Mouse (Mus musculus): ENCODE data around the gene Spib. TPM values are rescaled to one million over a fixed set of nuclear protein-coding genes. Genes with fewer than 3 reads are reported as not detected.

Spib gene
- polyA plus RNA-seq, 2 experiments = 0.11 to 0.16 TPM

DNA sequence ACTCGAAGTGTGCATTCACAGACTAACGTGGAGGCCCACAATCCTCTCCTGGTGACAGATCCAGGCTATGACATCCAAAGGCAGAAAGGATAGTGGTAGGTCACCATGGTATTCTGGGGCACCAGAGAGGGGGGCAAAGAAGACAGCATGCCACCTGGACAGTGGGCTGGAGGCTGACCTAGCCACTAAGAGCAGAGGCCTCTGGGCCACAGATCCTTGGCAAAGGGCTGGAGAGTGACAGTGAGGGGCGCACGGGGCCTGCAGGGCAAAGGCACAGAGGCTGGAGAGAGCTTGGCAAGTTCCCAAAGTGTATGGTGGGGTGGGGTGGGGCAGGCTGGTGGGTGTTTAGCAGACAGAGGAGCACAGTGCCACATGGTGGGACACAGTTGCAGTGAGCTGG is 41.6 kb downstream of the Spib start:
- 76% methylated on average over 4 of the region's 4 CpGs for WGBS (ENCODE audit: insufficient replicate concordance)
- no peaks in the 10 kb centered on the region for H3K9me3 ChIP-seq (ENCODE audit: control insufficient read depth, low read length)
- H3K4me1 ChIP-seq (replicated peaks; ENCODE audit: control insufficient read depth in 2 of 2, insufficient read depth in 2 of 2, low read length in 1 of 2) = peaks cover 7 to 8% of the 10 kb centered on the region in 2 experiments
- no peaks in the 10 kb centered on the region for H3K27me3 ChIP-seq (ENCODE audit: control insufficient read depth, insufficient read depth, low read length)
- no peak overlapping the region for H3K4me2 ChIP-seq (ENCODE audit: low read depth)
- peaks cover 7% of the 10 kb centered on the region; the same call in 1 of the 2 replicates for H3K36me3 ChIP-seq (replicated peaks; ENCODE audit: control insufficient read depth, insufficient read depth, low read depth)
- ATAC-seq (ENCODE audit: insufficient read depth) (no peak), DNase-seq (ENCODE audit: low read depth in 3 of 3, low spot score in 3 of 3) (no peak)
- TF ChIP-seq EP300 (IDR thresholded peaks at IDR 0.05; ENCODE audit: low read depth) = no peak
- TF ChIP-seq CTCF (IDR thresholded peaks at IDR 0.05; ENCODE audit: low read depth) = no peak
- H3K9ac ChIP-seq (replicated peaks) = no peak overlapping the region
- no peak overlapping the region for H3K4me3 ChIP-seq (ENCODE audit: insufficient read depth in 1 of 2, low read depth in 2 of 2, low read length in 2 of 2)
- no peak overlapping the region for H3K27ac ChIP-seq

DNA sequence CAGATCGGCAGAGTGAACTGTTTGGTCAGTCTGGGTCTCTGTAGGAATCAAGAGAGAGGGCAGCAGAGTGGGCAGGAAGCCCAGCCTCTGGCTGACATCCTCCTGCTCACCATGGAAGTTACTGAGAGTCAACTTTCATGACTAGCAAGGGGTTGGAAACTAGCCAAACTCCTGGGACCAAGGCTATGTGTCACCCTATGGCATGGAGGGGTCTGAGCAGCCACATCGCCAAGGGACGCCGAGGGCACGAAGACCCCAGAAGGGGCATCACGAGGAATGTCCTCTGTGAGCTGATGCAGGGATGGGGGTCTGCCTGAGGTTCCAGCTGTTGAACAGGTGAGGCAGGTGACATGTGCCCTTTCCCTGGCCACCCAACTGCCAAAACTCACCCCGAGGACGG is 43.3 kb downstream of the Spib start:
- peaks cover 7% of the 10 kb centered on the region; the same call in 1 of the 2 replicates for H3K36me3 ChIP-seq (replicated peaks; ENCODE audit: control insufficient read depth, insufficient read depth, low read depth)
- 79% methylated on average over 8 of the region's 8 CpGs for WGBS (ENCODE audit: insufficient replicate concordance)
- no peak overlapping the region for H3K4me2 ChIP-seq (ENCODE audit: low read depth)
- TF ChIP-seq EP300 (IDR thresholded peaks at IDR 0.05; ENCODE audit: low read depth) = no peak
- no peak for TF ChIP-seq CTCF (IDR thresholded peaks at IDR 0.05; ENCODE audit: low read depth)
- ATAC-seq (ENCODE audit: insufficient read depth) (no peak), DNase-seq (ENCODE audit: low read depth in 3 of 3, low spot score in 3 of 3) (no peak)
- no peak overlapping the region for H3K4me3 ChIP-seq (ENCODE audit: insufficient read depth in 1 of 2, low read depth in 2 of 2, low read length in 2 of 2)
- H3K4me1 ChIP-seq (replicated peaks; ENCODE audit: control insufficient read depth in 2 of 2, insufficient read depth in 2 of 2, low read length in 1 of 2) = peaks cover 0 to 10% of the 10 kb centered on the region in 2 experiments; a peak in 3 of 4 replicates
- H3K9ac ChIP-seq (replicated peaks) = no peak overlapping the region
- no peaks in the 10 kb centered on the region for H3K27me3 ChIP-seq (ENCODE audit: control insufficient read depth, insufficient read depth, low read length)
- H3K27ac ChIP-seq = no peak overlapping the region
- no peaks in the 10 kb centered on the region for H3K9me3 ChIP-seq (ENCODE audit: control insufficient read depth, low read length)

DNA sequence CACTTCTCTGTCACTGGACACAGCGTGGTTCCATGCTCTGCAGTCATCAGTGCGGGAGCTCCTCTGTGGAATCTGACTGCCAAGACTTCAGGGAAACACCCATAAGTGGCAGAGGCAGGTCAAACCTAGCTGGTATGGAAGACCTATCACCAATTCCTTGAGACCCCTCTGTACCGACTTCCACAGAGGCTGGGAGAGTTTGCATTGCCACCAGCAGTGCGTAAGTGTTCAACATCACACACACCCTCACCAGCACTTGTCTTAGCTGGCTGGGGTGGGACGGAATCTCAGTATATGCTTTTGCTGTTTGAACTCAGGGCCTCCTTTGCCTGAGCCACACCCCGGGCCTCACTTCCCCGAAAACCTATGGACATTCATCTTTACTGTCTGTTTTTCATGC is 43.9 kb downstream of the Spib start:
- Histone ChIP-seq H3K27me3 (ENCODE audit: control insufficient read depth, insufficient read depth, low read length) (no peaks in the 10 kb centered on the region), H3K4me1 (replicated peaks; ENCODE audit: control insufficient read depth in 2 of 2, insufficient read depth in 2 of 2, low read length in 1 of 2) (peaks cover 5 to 15% of the 10 kb centered on the region in 2 experiments), H3K9me3 (ENCODE audit: control insufficient read depth, low read length) (no peaks in the 10 kb centered on the region), H3K36me3 (replicated peaks; ENCODE audit: control insufficient read depth, insufficient read depth, low read depth) (peaks cover 4% of the 10 kb centered on the region; the same call in 1 of the 2 replicates), H3K4me2 (ENCODE audit: low read depth) (no peak overlapping the region), H3K4me3 (ENCODE audit: insufficient read depth in 1 of 2, low read depth in 2 of 2, low read length in 2 of 2) (no peak overlapping the region), H3K9ac (replicated peaks) (no peak overlapping the region), H3K27ac (no peak overlapping the region)
- DNase-seq (ENCODE audit: low read depth in 3 of 3, low spot score in 3 of 3) = no peak
- 83% methylated on average over 7 of the region's 7 CpGs for WGBS (ENCODE audit: insufficient replicate concordance)
- ATAC-seq (ENCODE audit: insufficient read depth) = no peak
- TF ChIP-seq CTCF (IDR thresholded peaks at IDR 0.05; ENCODE audit: low read depth) (no peak), EP300 (IDR thresholded peaks at IDR 0.05; ENCODE audit: low read depth) (no peak)

DNA sequence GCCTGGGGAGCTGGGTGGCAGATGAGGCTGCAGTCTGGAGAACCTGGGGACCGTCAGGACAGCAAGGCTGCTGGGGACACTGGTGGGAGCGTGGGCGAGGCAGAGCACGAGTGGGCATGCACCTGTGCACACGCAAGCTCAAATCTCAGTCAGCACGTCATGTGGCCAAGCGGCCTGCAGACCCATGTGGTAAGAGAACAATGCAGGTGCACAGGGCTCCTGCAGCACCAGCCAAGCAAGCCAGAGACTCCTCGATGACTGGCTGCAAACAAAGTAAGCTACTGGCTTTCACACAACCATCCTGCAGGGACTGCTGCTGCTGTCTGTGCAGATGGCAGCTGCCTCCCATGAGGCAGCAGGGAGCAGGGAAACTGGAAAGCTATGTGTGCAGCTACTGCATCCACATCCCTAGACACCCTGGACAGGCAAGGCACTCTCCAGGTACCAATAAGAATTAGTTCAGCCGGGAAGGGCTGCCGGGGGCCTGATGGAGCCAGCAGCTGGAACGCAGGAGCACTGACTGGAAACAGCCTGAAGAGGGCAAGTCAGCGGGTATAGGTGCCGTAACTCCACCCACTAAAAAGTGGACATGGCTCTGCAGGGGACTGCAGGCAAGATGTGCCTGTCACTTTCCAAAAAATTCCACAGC is 44.8 kb downstream of the Spib start:
- H3K4me2 ChIP-seq (ENCODE audit: low read depth) = no peak overlapping the region
- no peak overlapping the region for H3K27ac ChIP-seq
- no peaks in the 10 kb centered on the region for H3K27me3 ChIP-seq (ENCODE audit: control insufficient read depth, insufficient read depth, low read length)
- H3K4me1 ChIP-seq (replicated peaks; ENCODE audit: control insufficient read depth in 2 of 2, insufficient read depth in 2 of 2, low read length in 1 of 2) = peaks cover 12 to 21% of the 10 kb centered on the region in 2 experiments
- H3K4me3 ChIP-seq (ENCODE audit: insufficient read depth in 1 of 2, low read depth in 2 of 2, low read length in 2 of 2) = no peak overlapping the region
- H3K9me3 ChIP-seq (ENCODE audit: control insufficient read depth, low read length) = no peaks in the 10 kb centered on the region
- no peak overlapping the region for H3K9ac ChIP-seq (replicated peaks)
- no peak for DNase-seq (ENCODE audit: low read depth in 3 of 3, low spot score in 3 of 3)
- TF ChIP-seq CTCF (IDR thresholded peaks at IDR 0.05; ENCODE audit: low read depth) (no peak), EP300 (IDR thresholded peaks at IDR 0.05; ENCODE audit: low read depth) (no peak)
- WGBS (ENCODE audit: insufficient replicate concordance) = 70% methylated on average over 13 of the region's 13 CpGs
- H3K36me3 ChIP-seq (replicated peaks; ENCODE audit: control insufficient read depth, insufficient read depth, low read depth) = peaks cover 4% of the 10 kb centered on the region; the same call in 1 of the 2 replicates
- no peak for ATAC-seq (ENCODE audit: insufficient read depth)

DNA sequence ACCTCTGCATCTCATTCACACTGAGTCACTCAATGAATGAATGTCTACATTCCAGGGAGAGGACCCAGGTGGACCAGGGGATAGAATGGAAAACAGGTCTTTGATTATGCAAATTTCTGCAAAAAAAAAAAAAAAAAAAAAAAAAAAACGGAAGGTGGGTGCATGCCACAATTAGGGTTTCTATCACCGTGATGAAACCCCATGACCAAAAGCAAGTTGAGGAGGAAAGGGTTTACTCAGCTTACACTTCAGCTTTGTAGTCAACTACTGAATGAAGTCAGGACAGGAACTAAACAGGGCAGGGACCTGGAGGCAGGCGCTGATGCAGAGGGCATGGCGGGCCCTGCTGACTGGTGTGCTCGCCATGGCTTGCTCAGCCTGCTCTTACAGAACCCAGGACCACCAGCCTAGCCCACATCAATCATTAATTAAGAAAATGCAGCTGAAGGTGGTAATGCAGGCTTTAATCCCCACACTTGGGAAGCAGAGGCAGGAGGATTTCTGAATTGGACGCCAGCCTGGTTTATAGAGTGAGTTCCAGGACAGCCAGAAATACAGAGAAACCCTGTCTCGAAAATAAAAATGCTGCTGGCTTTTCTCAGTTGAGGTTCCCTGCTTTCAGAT is 46.2 kb downstream of the Spib start:
- no peak for TF ChIP-seq EP300 (IDR thresholded peaks at IDR 0.05; ENCODE audit: low read depth)
- no peak for TF ChIP-seq CTCF (IDR thresholded peaks at IDR 0.05; ENCODE audit: low read depth)
- no peak for DNase-seq (ENCODE audit: low read depth in 3 of 3, low spot score in 3 of 3)
- WGBS (ENCODE audit: insufficient replicate concordance) = 65% methylated on average over 7 of the region's 7 CpGs
- no peak for ATAC-seq (ENCODE audit: insufficient read depth)
- Histone ChIP-seq H3K4me1 (replicated peaks; ENCODE audit: control insufficient read depth in 2 of 2, insufficient read depth in 2 of 2, low read length in 1 of 2) (peaks cover 23 to 34% of the 10 kb centered on the region in 2 experiments), H3K36me3 (replicated peaks; ENCODE audit: control insufficient read depth, insufficient read depth, low read depth) (peaks cover 4% of the 10 kb centered on the region; the same call in 1 of the 2 replicates), H3K27me3 (ENCODE audit: control insufficient read depth, insufficient read depth, low read length) (peaks cover 9% of the 10 kb centered on the region), H3K27ac (no peak overlapping the region), H3K4me2 (ENCODE audit: low read depth) (no peak overlapping the region), H3K4me3 (ENCODE audit: insufficient read depth in 1 of 2, low read depth in 2 of 2, low read length in 2 of 2) (no peak overlapping the region), H3K9me3 (ENCODE audit: control insufficient read depth, low read length) (no peaks in the 10 kb centered on the region), H3K9ac (replicated peaks) (no peak overlapping the region)
